Mouse (Mus musculus): ENCODE data around the gene Zfp97.
"Not testable (repeated sequence)": the region's sequence is repeated elsewhere in the genome, so short reads cannot be mapped to it uniquely, and the experiment has no call there.

Gene Zfp97

DNA sequence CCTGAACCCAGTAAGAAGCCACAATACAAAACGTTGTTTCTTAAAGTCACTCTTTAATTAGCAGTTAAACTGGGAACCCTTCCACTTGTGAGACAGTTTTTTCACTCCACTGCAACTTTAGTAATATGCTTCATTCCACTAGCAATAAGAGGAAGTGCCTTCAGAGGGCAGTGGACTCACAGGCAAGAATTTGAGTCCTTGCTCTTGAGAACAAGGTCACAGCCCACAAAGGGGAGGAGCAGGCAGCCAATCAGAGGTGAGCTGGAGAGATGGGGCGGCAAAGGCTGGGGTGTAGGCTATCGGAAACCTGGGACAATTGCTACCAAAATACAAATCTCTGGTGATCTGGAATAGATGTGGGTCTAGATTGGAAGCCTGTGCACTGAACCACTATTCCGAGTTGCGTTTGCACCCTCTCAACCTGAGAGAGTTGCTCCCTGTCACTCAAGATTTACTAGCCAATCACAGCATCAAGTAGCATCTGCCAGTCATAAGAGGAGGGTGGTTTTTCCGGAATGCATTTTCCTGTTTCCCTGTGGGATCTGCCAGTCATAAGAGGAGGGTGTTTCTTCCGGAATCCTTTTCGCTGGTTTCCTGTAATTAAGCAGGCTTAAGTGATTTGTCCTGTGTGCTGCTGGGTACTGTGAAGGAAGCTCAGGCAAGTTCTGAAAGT is at the start of gene Zfp97:
Zfp97 (plus strand) TSS at position 586 of the 673 bp plus-strand sequence.
- DNase-seq: not testable (repeated sequence)

GRCm38 (mm10) chr17:17178757-17179413 is 57.7 kb downstream of the Zfp97 start:
- not testable (repeated sequence) for DNase-seq

DNA sequence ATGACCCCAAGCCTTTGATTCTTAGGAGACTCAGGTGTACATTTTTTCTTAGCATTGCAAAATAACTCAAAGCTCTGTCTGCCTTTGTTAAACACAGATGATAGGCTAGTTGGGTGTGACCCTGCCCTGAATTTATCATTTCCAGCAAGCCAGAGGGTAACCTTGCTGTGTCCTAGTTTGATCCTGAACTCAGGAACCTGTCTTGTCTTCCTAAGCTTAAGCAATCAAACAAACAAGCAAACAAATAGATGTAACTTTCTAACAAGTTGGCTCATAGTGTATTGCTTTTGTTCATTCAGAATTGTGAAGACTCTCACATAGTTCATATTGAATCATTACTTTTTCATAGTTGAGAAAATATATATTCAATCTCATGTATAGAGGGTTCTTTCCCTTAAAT is 73.5 kb downstream of the Zfp97 start:
- not testable (repeated sequence) for DNase-seq

GRCm38 (mm10) chr17:17195178-17195577 is 74.0 kb downstream of the Zfp97 start:
- no peak for DNase-seq

DNA sequence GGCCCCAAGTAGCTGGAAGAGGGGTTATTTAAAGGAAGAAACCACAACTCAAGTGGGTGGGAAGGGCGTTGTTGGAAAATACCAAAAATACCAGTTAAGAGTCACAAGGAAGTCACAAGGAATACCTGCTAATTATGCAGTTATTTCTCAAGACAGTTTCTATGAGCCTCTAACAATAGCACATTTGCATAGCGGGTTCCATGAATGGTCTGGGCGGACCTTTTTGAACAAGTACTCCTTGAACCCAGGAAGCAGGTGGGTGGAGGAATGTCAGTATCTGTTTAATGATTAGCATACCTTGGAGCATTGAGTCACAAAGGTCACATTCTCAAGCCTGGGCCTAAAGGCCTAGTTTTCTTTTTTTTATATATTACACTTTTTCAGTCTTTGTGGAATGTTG is 74.9 kb downstream of the Zfp97 start:
- not testable (repeated sequence) for DNase-seq

All from cerebellum, adult 8-10 months (tissue).